Mouse (Mus musculus): Measurements from ENCODE around the gene Dhx40. TPM values are rescaled to one million over a fixed set of nuclear protein-coding genes. Genes with fewer than 3 reads are reported as not detected.

The Dhx40 gene
- polyA plus RNA-seq, 1 experiment: 5.2 TPM

DNA sequence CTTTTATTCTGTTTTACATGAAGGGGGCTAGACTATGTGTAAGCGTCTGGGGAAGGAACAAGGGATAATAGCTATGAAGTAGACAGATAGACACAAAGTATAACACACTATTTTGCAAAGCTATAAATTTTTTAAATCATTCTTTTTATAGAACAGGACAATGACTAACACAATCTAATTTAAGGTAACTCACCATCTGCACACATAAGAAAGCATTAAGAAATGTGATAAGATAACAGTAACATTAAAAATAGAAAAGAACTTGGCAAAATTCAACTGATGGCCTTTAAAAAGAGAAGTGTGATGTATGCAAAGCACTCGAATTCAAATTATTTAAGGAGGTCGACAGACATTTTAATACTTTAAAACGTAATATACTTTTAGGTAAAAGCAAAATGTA lies 72.6 kb downstream of the Dhx40 start:
- no peak for TF ChIP-seq GATA1 (IDR thresholded peaks at IDR 0.05; ENCODE audit: low read length)

DNA sequence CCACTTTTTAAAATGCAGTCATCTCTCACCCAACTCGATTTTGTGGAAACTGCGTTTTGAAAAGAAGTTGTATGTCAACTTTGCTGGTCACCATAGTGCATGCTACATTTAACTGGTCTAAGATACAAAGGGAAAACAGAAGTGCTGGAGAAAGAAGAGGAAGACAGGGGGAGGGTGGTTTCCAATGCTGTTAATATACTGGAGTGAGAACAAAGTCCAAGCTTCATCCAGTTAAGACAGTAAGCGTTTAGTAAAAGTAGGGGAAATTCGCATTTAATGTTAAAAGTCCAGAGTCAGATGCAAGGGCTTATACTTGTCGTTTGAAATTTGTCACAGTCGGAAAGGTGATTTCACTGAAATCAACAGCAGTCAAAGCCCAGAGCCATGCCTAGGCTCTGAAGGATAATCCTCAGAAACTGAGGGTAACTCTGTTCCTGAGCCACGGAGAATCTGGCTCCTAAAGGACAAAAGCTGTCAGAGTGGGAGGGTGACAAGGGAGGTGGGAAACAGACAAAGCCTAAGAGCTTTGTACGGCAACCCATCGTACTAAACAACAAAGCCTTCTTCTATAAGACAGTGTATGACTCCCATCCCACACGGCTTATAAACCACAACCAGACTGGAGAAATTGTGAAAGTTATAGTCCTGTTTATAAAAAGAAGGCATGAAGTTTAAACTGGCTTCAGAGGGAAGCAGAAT lies 73.2 kb downstream of the Dhx40 start:
- TF ChIP-seq GATA1 (IDR thresholded peaks at IDR 0.05; ENCODE audit: low read length): no peak

DNA sequence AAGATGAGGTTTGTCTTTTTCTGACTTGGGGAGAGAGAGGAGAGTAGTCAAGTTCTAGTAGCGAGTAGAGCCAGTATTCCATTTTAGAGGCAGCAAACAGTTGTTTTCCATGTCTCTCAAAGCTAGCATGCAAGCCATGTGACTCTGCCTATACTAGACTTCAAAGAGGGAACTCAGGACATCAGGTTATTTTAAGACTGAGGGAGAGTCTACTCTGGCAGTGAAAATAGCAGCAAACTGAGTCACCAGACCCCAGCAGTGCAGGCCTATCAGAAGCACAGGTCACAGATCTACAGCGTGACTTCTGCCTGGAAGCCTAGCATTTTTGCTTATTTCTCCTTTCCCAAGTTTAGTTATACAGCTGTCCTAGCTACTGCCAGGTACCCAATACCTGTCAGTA lies 76.1 kb downstream of the Dhx40 start:
- TF ChIP-seq GATA1 (IDR thresholded peaks at IDR 0.05; ENCODE audit: low read length): no peak

DNA sequence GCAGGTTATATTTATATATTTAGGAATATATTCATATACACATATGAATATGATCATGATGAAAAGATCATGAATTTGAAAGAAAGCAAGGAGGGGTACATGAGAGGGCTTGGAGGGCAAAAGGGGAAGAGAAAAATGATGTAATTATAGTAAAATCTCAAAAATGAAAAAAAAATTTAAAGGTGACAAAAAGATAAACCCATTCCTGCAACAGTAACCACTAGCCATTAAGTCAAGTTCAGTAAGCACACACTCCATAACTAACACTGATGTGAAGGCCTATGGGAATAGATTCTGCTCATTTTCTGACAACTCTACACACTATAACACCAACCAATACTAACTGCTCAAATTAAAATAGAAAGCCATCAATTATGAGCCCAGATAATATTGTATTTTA lies 81.9 kb downstream of the Dhx40 start:
- no peak for TF ChIP-seq GATA1 (IDR thresholded peaks at IDR 0.05; ENCODE audit: low read length)

DNA sequence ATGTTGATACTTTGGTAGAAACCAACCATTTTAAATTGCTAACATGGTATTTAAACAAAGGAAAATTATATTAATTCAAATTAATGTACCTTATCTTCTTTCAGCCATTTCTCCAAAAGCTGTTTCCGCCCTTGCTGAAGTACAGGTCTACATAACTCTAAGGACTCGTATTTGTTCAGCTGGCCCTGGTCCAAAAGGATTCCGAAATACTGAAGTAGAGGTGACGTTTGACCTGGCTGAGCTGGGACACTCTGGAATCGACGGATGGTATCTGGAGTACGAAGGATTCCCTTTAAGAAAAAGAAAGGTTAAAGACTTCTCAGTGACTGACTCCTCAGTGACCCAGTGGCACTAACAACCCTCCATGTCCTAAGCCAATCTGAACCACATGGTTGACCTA lies 82.6 kb downstream of the Dhx40 start:
- no peak for TF ChIP-seq GATA1 (IDR thresholded peaks at IDR 0.05; ENCODE audit: low read length)

DNA sequence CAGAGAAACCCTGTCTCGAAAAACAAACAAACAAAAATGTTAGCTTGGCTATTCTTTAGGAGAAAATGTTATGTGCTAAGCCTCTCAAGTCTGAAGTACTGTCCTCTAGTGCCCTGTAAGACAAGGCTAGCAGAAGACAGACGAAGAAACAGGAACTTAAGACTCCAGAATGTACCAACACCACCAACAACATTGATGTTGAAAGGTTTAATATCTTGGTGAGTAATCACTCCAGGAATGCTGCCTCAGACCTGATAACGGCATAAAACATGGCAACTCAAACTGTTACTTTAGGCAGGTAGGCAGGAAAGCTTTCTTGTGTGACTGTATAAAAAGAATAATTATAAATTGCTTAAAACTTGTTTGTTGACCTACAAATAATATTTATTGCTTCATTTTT lies 83.5 kb downstream of the Dhx40 start:
- TF ChIP-seq GATA1 (IDR thresholded peaks at IDR 0.05; ENCODE audit: low read length): no peak

DNA sequence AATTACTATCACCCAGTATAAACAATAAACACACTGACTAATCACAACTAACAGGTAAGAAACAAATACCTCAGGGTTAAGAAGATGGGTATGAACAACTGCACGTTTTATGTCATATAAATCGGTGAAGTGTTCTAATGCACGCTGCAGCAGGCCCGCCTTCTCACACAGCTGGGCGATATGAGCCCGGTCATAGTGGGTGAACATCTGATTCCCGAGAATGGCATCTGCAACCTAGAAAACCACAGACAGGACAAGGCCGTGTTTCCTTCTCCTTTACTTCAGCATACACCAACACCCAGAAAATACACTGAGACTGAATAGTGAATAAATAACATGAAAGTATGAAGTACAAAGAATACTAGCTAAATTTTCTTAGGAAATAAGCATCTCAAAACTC lies 88.2 kb downstream of the Dhx40 start:
- no peak for TF ChIP-seq GATA1 (IDR thresholded peaks at IDR 0.05; ENCODE audit: low read length)

Other genes with a start within 250 kb of the Dhx40 start
- gene Vmp1, start 123.9 kb downstream of the Dhx40 start, polyA plus RNA-seq (2012): 19.4 and 25.3 TPM in 2 replicates
- gene Ptrh2, start 123.8 kb downstream of the Dhx40 start, polyA plus RNA-seq (2012): 0.80 and 1.3 TPM in 2 replicates
- 71.9 and 86.5 TPM in 2 replicates for gene Cltc, start 50.2 kb downstream of the Dhx40 start, polyA plus RNA-seq (2012)
- 3.0 and 3.1 TPM in 2 replicates for gene Ypel2, start 186.0 kb upstream of the Dhx40 start, polyA plus RNA-seq (2012)

Measured in G1E-ER4 (cell line).